Mouse (Mus musculus): Measurements from ENCODE around the gene Rap1gds1. TPM values are rescaled to one million over a fixed set of nuclear protein-coding genes. Genes with fewer than 3 reads are reported as not detected.

The Rap1gds1 gene
- polyA plus RNA-seq, 1 experiment from 2014 or later = 107 TPM

GRCm38 (mm10) chr3:139073801-139074483 lies 1.1 kb downstream of the Rap1gds1 start:
- Histone ChIP-seq H3K36me3 (ENCODE audit: control insufficient read depth, insufficient read depth, low read length) (no peaks in the 10 kb centered on the region), H3K9me3 (ENCODE audit: control insufficient read depth, low read length) (no peaks in the 10 kb centered on the region), H3K27ac (ENCODE audit: low read depth, low read length) (peak overlapping the region; percentile 97), H3K27me3 (ENCODE audit: control insufficient read depth, insufficient read depth, low read length) (no peaks in the 10 kb centered on the region; the same call in 1 of the 2 replicates), H3K9ac (replicated peaks; ENCODE audit: low read depth, low read length) (peak overlapping the region; percentile 90), H3K4me3 (ENCODE audit: low read depth, low read length) (peak overlapping the region; percentile 74), H3K4me2 (ENCODE audit: low read depth, low read length) (peak overlapping the region; percentile 54), H3K4me1 (ENCODE audit: control insufficient read depth, insufficient read depth, low read length) (peaks cover 3% of the 10 kb centered on the region; the same call in 1 of the 2 replicates)
- ATAC-seq (ENCODE audit: low read depth) = no peak
- 3% methylated on average over 12 of the region's 12 CpGs for WGBS

DNA sequence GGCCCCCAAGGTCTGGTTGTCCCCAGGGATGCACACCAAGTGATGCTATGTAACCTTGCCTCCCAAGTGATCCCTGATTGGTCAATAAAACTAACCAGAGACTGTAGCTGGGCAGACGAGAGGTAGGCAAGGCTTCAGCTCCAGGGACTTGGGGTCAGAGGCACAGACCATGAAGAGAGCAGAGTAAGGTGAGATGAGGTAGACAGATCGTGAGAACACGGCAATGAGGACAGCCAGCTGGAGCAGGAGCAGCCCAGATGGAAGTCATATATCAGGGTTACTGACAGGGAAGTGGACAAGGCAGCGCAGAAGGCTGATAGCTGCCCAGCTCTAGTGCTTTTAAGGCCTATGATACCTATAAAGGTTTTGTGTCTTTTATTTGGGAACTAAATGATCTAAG lies 5.5 kb downstream of the Rap1gds1 start:
- no peaks in the 10 kb centered on the region for H3K36me3 ChIP-seq (ENCODE audit: control insufficient read depth, insufficient read depth, low read length)
- peaks cover 3% of the 10 kb centered on the region; the same call in 1 of the 2 replicates for H3K4me1 ChIP-seq (ENCODE audit: control insufficient read depth, insufficient read depth, low read length)
- no peak for ATAC-seq (ENCODE audit: low read depth)
- H3K27me3 ChIP-seq (ENCODE audit: control insufficient read depth, insufficient read depth, low read length) = no peaks in the 10 kb centered on the region
- no peak overlapping the region for H3K27ac ChIP-seq (ENCODE audit: low read depth, low read length)
- 36% methylated on average over 4 of the region's 4 CpGs for WGBS
- no peak overlapping the region for H3K9ac ChIP-seq (replicated peaks; ENCODE audit: low read depth, low read length)
- no peak overlapping the region for H3K4me3 ChIP-seq (ENCODE audit: low read depth, low read length)
- no peak overlapping the region for H3K4me2 ChIP-seq (ENCODE audit: low read depth, low read length)
- H3K9me3 ChIP-seq (ENCODE audit: control insufficient read depth, low read length) = no peaks in the 10 kb centered on the region

DNA sequence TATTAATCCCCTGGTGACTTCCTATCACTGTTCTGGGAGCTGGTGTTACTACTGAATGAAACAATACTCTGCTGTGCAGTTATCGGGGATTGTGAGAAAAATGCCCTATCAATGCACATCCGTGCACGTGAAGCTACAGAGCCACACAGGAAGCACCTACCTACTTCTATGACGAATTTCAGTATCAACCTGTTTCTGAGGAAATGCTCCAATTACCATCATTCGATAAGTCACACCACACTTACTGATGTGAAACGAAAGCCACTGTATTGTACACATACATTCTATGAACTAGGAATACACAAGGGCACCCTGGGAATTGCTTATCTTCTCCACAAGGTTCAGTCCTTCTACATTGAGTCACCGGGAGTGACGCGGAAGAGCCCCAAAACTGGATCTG lies 10.9 kb downstream of the Rap1gds1 start:
- no peak for ATAC-seq (ENCODE audit: low read depth)
- 95% methylated on average over 9 of the region's 9 CpGs for WGBS
- no peaks in the 10 kb centered on the region for H3K4me1 ChIP-seq (ENCODE audit: control insufficient read depth, insufficient read depth, low read length)

GRCm38 (mm10) chr3:139062088-139062487 lies 12.9 kb downstream of the Rap1gds1 start:
- 93% methylated on average over 3 of the region's 3 CpGs for WGBS
- no peaks in the 10 kb centered on the region for H3K36me3 ChIP-seq (ENCODE audit: control insufficient read depth, insufficient read depth, low read length)
- ATAC-seq (ENCODE audit: low read depth) = no peak

More for the DNA sequence above, 10.9 kb downstream of the Rap1gds1 start:
- Histone ChIP-seq H3K27ac (ENCODE audit: low read depth, low read length) (no peak overlapping the region), H3K36me3 (ENCODE audit: control insufficient read depth, insufficient read depth, low read length) (no peaks in the 10 kb centered on the region), H3K9ac (replicated peaks; ENCODE audit: low read depth, low read length) (no peak overlapping the region), H3K4me3 (ENCODE audit: low read depth, low read length) (no peak overlapping the region), H3K4me2 (ENCODE audit: low read depth, low read length) (no peak overlapping the region), H3K27me3 (ENCODE audit: control insufficient read depth, insufficient read depth, low read length) (no peaks in the 10 kb centered on the region), H3K9me3 (ENCODE audit: control insufficient read depth, low read length) (no peaks in the 10 kb centered on the region)

DNA sequence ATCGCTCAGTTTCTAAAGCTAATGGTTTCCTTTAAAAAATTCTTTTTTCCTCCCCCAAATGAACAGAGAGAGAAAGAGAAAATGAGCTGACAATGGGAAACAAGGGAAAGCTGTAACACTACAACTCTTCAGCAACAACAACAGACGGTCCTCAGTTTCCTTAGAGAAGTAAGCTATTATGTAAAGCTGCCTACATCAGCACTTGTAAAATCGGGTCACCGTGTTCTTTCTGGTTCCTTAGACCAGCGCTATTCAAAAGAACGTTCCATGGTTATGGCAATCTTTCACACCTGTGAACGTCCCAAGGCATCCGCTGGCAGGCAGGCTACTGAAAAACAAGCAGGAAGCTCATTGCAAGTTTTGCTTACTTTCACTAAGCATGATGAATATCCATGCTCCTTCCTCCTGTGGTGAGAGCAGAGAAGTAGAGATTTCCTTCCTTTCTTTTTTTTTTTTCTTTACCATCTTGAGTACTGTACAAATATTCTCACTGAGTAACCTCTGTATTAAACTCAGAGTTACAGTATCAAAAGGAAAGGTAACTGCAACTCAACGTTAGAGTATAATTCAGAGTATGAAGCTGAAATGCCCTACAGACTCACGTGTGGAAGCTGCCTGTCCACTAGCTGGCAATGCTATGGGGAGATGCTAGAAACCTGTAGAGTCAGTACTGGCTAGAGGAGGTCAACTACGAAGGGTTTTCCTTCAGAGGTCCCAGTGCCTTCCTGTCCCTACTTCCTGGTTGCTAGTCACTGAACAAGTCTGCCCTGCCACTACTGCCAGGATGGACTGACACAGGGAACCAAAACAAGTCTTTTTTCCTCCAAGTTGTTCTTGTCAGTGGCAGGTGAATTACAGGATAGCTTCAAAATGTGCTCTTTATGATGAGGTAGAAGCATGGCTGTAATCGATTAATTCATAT lies 26.0 kb downstream of the Rap1gds1 start:
- no peak overlapping the region for H3K4me3 ChIP-seq (ENCODE audit: low read depth, low read length)
- 87% methylated on average over 12 of the region's 12 CpGs for WGBS

More at GRCm38 (mm10) chr3:139062088-139062487, 12.9 kb downstream of the Rap1gds1 start:
- no peak overlapping the region for H3K27ac ChIP-seq (ENCODE audit: low read depth, low read length)
- H3K9me3 ChIP-seq (ENCODE audit: control insufficient read depth, low read length) = no peaks in the 10 kb centered on the region
- no peaks in the 10 kb centered on the region for H3K4me1 ChIP-seq (ENCODE audit: control insufficient read depth, insufficient read depth, low read length)
- no peak overlapping the region for H3K9ac ChIP-seq (replicated peaks; ENCODE audit: low read depth, low read length)
- H3K4me3 ChIP-seq (ENCODE audit: low read depth, low read length) = no peak overlapping the region
- H3K27me3 ChIP-seq (ENCODE audit: control insufficient read depth, insufficient read depth, low read length) = no peaks in the 10 kb centered on the region
- H3K4me2 ChIP-seq (ENCODE audit: low read depth, low read length) = no peak overlapping the region

DNA sequence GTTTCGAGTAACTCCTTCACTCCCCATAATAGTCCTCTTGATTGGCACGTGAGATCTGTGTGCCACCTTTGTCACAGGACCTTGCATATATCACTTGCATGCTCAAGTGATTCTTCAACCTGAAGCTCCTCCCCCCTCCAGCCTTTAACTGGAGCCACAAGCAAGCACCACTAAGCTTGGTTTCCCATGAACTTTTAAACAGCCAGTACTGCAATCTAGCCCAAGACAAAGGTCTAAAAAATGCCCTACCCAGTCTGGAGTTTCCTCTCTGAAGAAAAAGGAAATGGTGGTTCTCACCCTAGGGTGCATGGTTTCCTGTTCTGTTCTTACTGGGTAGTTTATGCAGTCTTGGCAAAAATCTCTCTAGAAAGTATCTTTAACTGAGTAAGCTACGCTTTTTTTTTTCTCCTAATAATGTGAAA lies 32.6 kb downstream of the Rap1gds1 start:
- no peak overlapping the region for H3K9ac ChIP-seq (replicated peaks; ENCODE audit: low read depth, low read length)
- H3K4me3 ChIP-seq (ENCODE audit: low read depth, low read length) = no peak overlapping the region
- H3K4me2 ChIP-seq (ENCODE audit: low read depth, low read length) = no peak overlapping the region
- H3K4me1 ChIP-seq (ENCODE audit: control insufficient read depth, insufficient read depth, low read length) = no peaks in the 10 kb centered on the region
- 84% methylated on average over 3 of the region's 3 CpGs for WGBS
- no peaks in the 10 kb centered on the region for H3K9me3 ChIP-seq (ENCODE audit: control insufficient read depth, low read length)
- H3K36me3 ChIP-seq (ENCODE audit: control insufficient read depth, insufficient read depth, low read length) = no peaks in the 10 kb centered on the region
- H3K27me3 ChIP-seq (ENCODE audit: control insufficient read depth, insufficient read depth, low read length) = no peaks in the 10 kb centered on the region
- H3K27ac ChIP-seq (ENCODE audit: low read depth, low read length) = no peak overlapping the region
- ATAC-seq (ENCODE audit: low read depth) = no peak

More for the DNA sequence above, 26.0 kb downstream of the Rap1gds1 start:
- H3K9ac ChIP-seq (replicated peaks; ENCODE audit: low read depth, low read length) = no peak overlapping the region
- ATAC-seq (ENCODE audit: low read depth) = no peak
- H3K4me2 ChIP-seq (ENCODE audit: low read depth, low read length) = no peak overlapping the region
- no peaks in the 10 kb centered on the region for H3K4me1 ChIP-seq (ENCODE audit: control insufficient read depth, insufficient read depth, low read length)
- no peaks in the 10 kb centered on the region for H3K9me3 ChIP-seq (ENCODE audit: control insufficient read depth, low read length)
- H3K27me3 ChIP-seq (ENCODE audit: control insufficient read depth, insufficient read depth, low read length) = no peaks in the 10 kb centered on the region
- H3K36me3 ChIP-seq (ENCODE audit: control insufficient read depth, insufficient read depth, low read length) = no peaks in the 10 kb centered on the region
- H3K27ac ChIP-seq (ENCODE audit: low read depth, low read length) = no peak overlapping the region

DNA sequence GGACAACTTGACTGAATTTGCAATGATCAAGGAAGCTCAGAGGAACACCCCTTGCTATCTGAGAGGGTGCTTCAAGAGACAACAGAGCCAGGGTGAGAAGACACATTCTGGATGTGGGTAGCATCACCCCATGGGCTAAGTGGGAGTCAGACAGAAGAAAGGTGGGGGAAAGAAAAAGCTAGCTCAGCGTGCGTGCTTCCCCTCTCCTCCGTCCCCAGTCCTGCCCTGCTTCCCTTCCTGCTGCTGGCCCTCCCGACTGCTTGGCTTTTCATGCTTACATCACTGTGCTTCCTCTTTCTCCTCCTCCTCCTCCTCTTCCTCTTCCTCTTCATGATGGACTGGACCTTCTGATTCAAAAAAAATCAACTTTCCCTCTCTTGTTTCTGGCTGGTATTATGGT lies 33.1 kb downstream of the Rap1gds1 start:
- Histone ChIP-seq H3K4me3 (ENCODE audit: low read depth, low read length) (no peak overlapping the region), H3K27me3 (ENCODE audit: control insufficient read depth, insufficient read depth, low read length) (no peaks in the 10 kb centered on the region), H3K36me3 (ENCODE audit: control insufficient read depth, insufficient read depth, low read length) (no peaks in the 10 kb centered on the region), H3K27ac (ENCODE audit: low read depth, low read length) (no peak overlapping the region), H3K4me2 (ENCODE audit: low read depth, low read length) (no peak overlapping the region), H3K9me3 (ENCODE audit: control insufficient read depth, low read length) (no peaks in the 10 kb centered on the region), H3K4me1 (ENCODE audit: control insufficient read depth, insufficient read depth, low read length) (no peaks in the 10 kb centered on the region), H3K9ac (replicated peaks; ENCODE audit: low read depth, low read length) (no peak overlapping the region)
- WGBS = 85% methylated on average over 4 of the region's 4 CpGs
- ATAC-seq (ENCODE audit: low read depth) = no peak

- 94% methylated on average over 4 of the region's 4 CpGs for WGBS
- Histone ChIP-seq H3K36me3 (ENCODE audit: control insufficient read depth, insufficient read depth, low read length) (no peaks in the 10 kb centered on the region), H3K27ac (ENCODE audit: low read depth, low read length) (no peak overlapping the region), H3K4me3 (ENCODE audit: low read depth, low read length) (no peak overlapping the region), H3K9me3 (ENCODE audit: control insufficient read depth, low read length) (no peaks in the 10 kb centered on the region), H3K9ac (replicated peaks; ENCODE audit: low read depth, low read length) (no peak overlapping the region), H3K4me1 (ENCODE audit: control insufficient read depth, insufficient read depth, low read length) (no peaks in the 10 kb centered on the region), H3K27me3 (ENCODE audit: control insufficient read depth, insufficient read depth, low read length) (no peaks in the 10 kb centered on the region), H3K4me2 (ENCODE audit: low read depth, low read length) (no peak overlapping the region)
- no peak for ATAC-seq (ENCODE audit: low read depth)
Observed at GRCm38 (mm10) chr3:139037030-139037429, 38.0 kb downstream of the Rap1gds1 start.

DNA sequence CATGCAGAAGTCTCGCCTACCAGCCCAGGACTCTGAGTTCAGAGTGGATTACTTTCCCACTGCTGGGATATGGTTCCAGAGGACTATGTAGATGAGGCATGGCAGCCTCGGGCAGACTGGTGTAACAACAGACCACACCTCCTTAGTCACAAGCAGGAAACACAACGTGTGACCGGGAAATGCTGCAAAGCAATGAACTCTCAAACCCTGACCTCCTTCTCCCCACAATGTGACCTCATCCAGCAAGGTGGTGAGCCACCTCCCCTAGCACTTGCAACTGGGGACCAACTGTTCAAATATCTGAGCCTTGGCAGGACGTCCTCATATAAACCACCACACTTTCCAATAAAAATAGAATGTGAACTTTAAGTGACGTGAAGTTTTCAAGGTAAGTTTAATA lies 41.8 kb downstream of the Rap1gds1 start:
- 91% methylated on average over 6 of the region's 6 CpGs for WGBS

More for the DNA sequence above, 41.8 kb downstream of the Rap1gds1 start:
- Histone ChIP-seq H3K4me3 (ENCODE audit: low read depth, low read length) (no peak overlapping the region), H3K4me1 (ENCODE audit: control insufficient read depth, insufficient read depth, low read length) (no peaks in the 10 kb centered on the region), H3K4me2 (ENCODE audit: low read depth, low read length) (no peak overlapping the region), H3K27me3 (ENCODE audit: control insufficient read depth, insufficient read depth, low read length) (no peaks in the 10 kb centered on the region), H3K27ac (ENCODE audit: low read depth, low read length) (no peak overlapping the region), H3K9ac (replicated peaks; ENCODE audit: low read depth, low read length) (no peak overlapping the region), H3K36me3 (ENCODE audit: control insufficient read depth, insufficient read depth, low read length) (no peaks in the 10 kb centered on the region), H3K9me3 (ENCODE audit: control insufficient read depth, low read length) (no peaks in the 10 kb centered on the region)
- no peak for ATAC-seq (ENCODE audit: low read depth)
